Mouse (Mus musculus): ENCODE data around the gene Zfp593. TPM values are rescaled to one million over a fixed set of nuclear protein-coding genes. Genes with fewer than 3 reads are reported as not detected.

The Zfp593 gene
- polyA plus RNA-seq, 1 experiment from 2014 or later: 15.7 TPM

- 1% methylated on average over 13 of the region's 13 CpGs for WGBS
Measured at GRCm38 (mm10) chr4:134253722-134254324, 8.4 kb upstream of the Zfp593 start, which contains the start of gene Grrp1. Grrp1 (minus strand) TSS chr4:134254106.

GRCm38 (mm10) chr4:134252911-134253721 lies 7.7 kb upstream of the Zfp593 start:
- Histone ChIP-seq H3K27ac (no peak overlapping the region), H3K4me2 (peak overlapping the region; percentile 79), H3K9ac (peak overlapping the region; percentile 81), H3K4me1 (replicated peaks) (peaks cover 70% of the 10 kb centered on the region), H3K4me3 (peak overlapping the region; percentile 56), H3K9me3 (no peaks in the 10 kb centered on the region), H3K27me3 (peaks cover 86% of the 10 kb centered on the region), H3K36me3 (no peaks in the 10 kb centered on the region)
- no peak for ATAC-seq (ENCODE audit: low FRiP score)
- WGBS: 6% methylated on average over 15 of the region's 15 CpGs

More at GRCm38 (mm10) chr4:134253722-134254324, 8.4 kb upstream of the Zfp593 start, which contains the start of gene Grrp1:
- Histone ChIP-seq H3K4me3 (peak within 1 kb of the TSS; percentile 56), H3K4me2 (peak within 1 kb of the TSS; percentile 79), H3K4me1 (replicated peaks) (peaks cover 70% of the 10 kb centered on the region), H3K9me3 (no peaks in the 10 kb centered on the region), H3K36me3 (no peaks in the 10 kb centered on the region), H3K27ac (no peak within 1 kb of the TSS), H3K9ac (peak within 1 kb of the TSS; percentile 81), H3K27me3 (peaks cover 79% of the 10 kb centered on the region)
- no peak for ATAC-seq (ENCODE audit: low FRiP score)

GRCm38 (mm10) chr4:134252131-134252910 lies 6.9 kb upstream of the Zfp593 start:
- Histone ChIP-seq H3K27ac (peak overlapping the region; percentile 84; the same call in 1 of the 2 replicates), H3K4me3 (peak overlapping the region; percentile 56), H3K27me3 (peaks cover 94% of the 10 kb centered on the region), H3K9me3 (no peaks in the 10 kb centered on the region), H3K9ac (peak overlapping the region; percentile 81), H3K4me1 (replicated peaks) (peaks cover 70% of the 10 kb centered on the region), H3K36me3 (no peaks in the 10 kb centered on the region), H3K4me2 (peak overlapping the region; percentile 79)
- WGBS: 3% methylated on average over 22 of the region's 22 CpGs
- ATAC-seq (ENCODE audit: low FRiP score): no peak

- under 1% methylated on average over 90 of the region's 91 CpGs for WGBS
Measured at GRCm38 (mm10) chr4:134251241-134252130, 6.1 kb upstream of the Zfp593 start.

GRCm38 (mm10) chr4:134250930-134251240 lies 5.5 kb upstream of the Zfp593 start:
- 5% methylated on average over 10 of the region's 10 CpGs for WGBS
- peaks cover 68% of the 10 kb centered on the region for H3K4me1 ChIP-seq (replicated peaks)

More at GRCm38 (mm10) chr4:134251241-134252130, 6.1 kb upstream of the Zfp593 start:
- ATAC-seq (ENCODE audit: low FRiP score): peak; percentile 61
- Histone ChIP-seq H3K4me3 (peak overlapping the region; percentile 56), H3K27ac (peak overlapping the region; percentile 84), H3K9me3 (no peaks in the 10 kb centered on the region), H3K27me3 (peaks cover 100% of the 10 kb centered on the region), H3K4me1 (replicated peaks) (peaks cover 68% of the 10 kb centered on the region), H3K9ac (peak overlapping the region; percentile 81), H3K36me3 (no peaks in the 10 kb centered on the region), H3K4me2 (peak overlapping the region; percentile 79)

GRCm38 (mm10) chr4:134250116-134250929 lies 4.9 kb upstream of the Zfp593 start:
- peak overlapping the region; percentile 79 for H3K4me2 ChIP-seq
- no peak overlapping the region; the same call in 1 of the 2 replicates for H3K27ac ChIP-seq
- WGBS: 7% methylated on average over 27 of the region's 27 CpGs
- ATAC-seq (ENCODE audit: low FRiP score): no peak
- peak overlapping the region; percentile 56 for H3K4me3 ChIP-seq
- H3K4me1 ChIP-seq (replicated peaks): peaks cover 69% of the 10 kb centered on the region
- peaks cover 93% of the 10 kb centered on the region for H3K27me3 ChIP-seq
- no peaks in the 10 kb centered on the region for H3K9me3 ChIP-seq
- no peaks in the 10 kb centered on the region for H3K36me3 ChIP-seq
- peak overlapping the region; percentile 81 for H3K9ac ChIP-seq

More at GRCm38 (mm10) chr4:134250930-134251240, 5.5 kb upstream of the Zfp593 start:
- ATAC-seq (ENCODE audit: low FRiP score): no peak
- Histone ChIP-seq H3K36me3 (no peaks in the 10 kb centered on the region), H3K9me3 (no peaks in the 10 kb centered on the region), H3K27ac (peak overlapping the region; percentile 84), H3K4me2 (peak overlapping the region; percentile 79), H3K9ac (peak overlapping the region; percentile 81), H3K27me3 (peaks cover 98% of the 10 kb centered on the region), H3K4me3 (peak overlapping the region; percentile 56)

- 1% methylated on average over 30 of the region's 30 CpGs for WGBS
- Histone ChIP-seq H3K27me3 (peaks cover 86% of the 10 kb centered on the region), H3K9ac (peak overlapping the region; percentile 66), H3K4me2 (peak overlapping the region; percentile 79), H3K9me3 (no peaks in the 10 kb centered on the region), H3K36me3 (no peaks in the 10 kb centered on the region), H3K27ac (no peak overlapping the region), H3K4me3 (peak overlapping the region; percentile 56), H3K4me1 (replicated peaks) (peaks cover 71% of the 10 kb centered on the region)
- no peak for ATAC-seq (ENCODE audit: low FRiP score)
Measured at GRCm38 (mm10) chr4:134249651-134250050, 4.3 kb upstream of the Zfp593 start.

GRCm38 (mm10) chr4:134246719-134247258 lies 1.4 kb upstream of the Zfp593 start, which contains the start of gene Gm30191:
Gm30191 (plus strand) TSS chr4:134246935.
- Histone ChIP-seq H3K4me1 (replicated peaks) (peaks cover 57% of the 10 kb centered on the region), H3K36me3 (no peaks in the 10 kb centered on the region), H3K4me2 (peak within 1 kb of the TSS; percentile 96), H3K9me3 (no peaks in the 10 kb centered on the region), H3K9ac (peak within 1 kb of the TSS; percentile 90), H3K4me3 (peak within 1 kb of the TSS; percentile 87), H3K27ac (peak within 1 kb of the TSS; percentile 48; the same call in 1 of the 2 replicates), H3K27me3 (peaks cover 57% of the 10 kb centered on the region)
- no peak for ATAC-seq (ENCODE audit: low FRiP score)
- 79% methylated on average over 7 of the region's 7 CpGs for WGBS

GRCm38 (mm10) chr4:134246256-134246655 lies 864 bp upstream of the Zfp593 start:
- Histone ChIP-seq H3K4me2 (peak overlapping the region; percentile 96; the same call in 1 of the 2 replicates), H3K36me3 (no peaks in the 10 kb centered on the region), H3K4me1 (replicated peaks) (peaks cover 52% of the 10 kb centered on the region), H3K9me3 (no peaks in the 10 kb centered on the region), H3K27me3 (peaks cover 52% of the 10 kb centered on the region), H3K9ac (no peak overlapping the region), H3K4me3 (no peak overlapping the region), H3K27ac (peak overlapping the region; percentile 48; the same call in 1 of the 2 replicates)
- ATAC-seq (ENCODE audit: low FRiP score): 0 out of 2 replicates have a peak, but pooled peaks have one; percentile 1
- WGBS: 27% methylated on average over 4 of the region's 4 CpGs

- H3K27ac ChIP-seq: no peak within 1 kb of the TSS
- peaks cover 35% of the 10 kb centered on the region for H3K27me3 ChIP-seq
- peak within 1 kb of the TSS; percentile 96 for H3K4me2 ChIP-seq
- H3K9me3 ChIP-seq: no peaks in the 10 kb centered on the region
- H3K4me3 ChIP-seq: peak within 1 kb of the TSS; percentile 87
- H3K9ac ChIP-seq: peak within 1 kb of the TSS; percentile 90
- H3K4me1 ChIP-seq (replicated peaks): peaks cover 33% of the 10 kb centered on the region
- no peak for ATAC-seq (ENCODE audit: low FRiP score)
- 92% methylated on average over 17 of the region's 17 CpGs for WGBS
- no peaks in the 10 kb centered on the region for H3K36me3 ChIP-seq
Measured at GRCm38 (mm10) chr4:134243516-134244250, 1.7 kb downstream of the Zfp593 start, which contains the start of gene E130218I03Rik. E130218I03Rik (plus strand) TSS chr4:134243662.

Measured in hindbrain, embryonic 13.5 days (tissue).